ENCODE assay signal across 12 mouse cellular contexts in genomic region chr12:44338195-44338622, GRCm38 (mm10). TPM values are rescaled to one million over a fixed set of nuclear protein-coding genes. Genes with fewer than 3 reads are reported as not detected.
DNase-seq lines count a peak whose midpoint lies in the region; ATAC-seq and TF ChIP-seq lines count a peak whose summit lies in the region.
"Had no signal": no experiment of that assay in that cellular context is flagged by ENCODE, and none has a peak within 500 bp of the region (broad histone marks: within the 10 kb centered on the region; RNA-seq: fewer than 3 reads in every experiment).

No protein-coding gene starts in this region.

- no peaks in the 10 kb centered on the region for H3K27me3 ChIP-seq in forebrain, postnatal 0 days (ENCODE audit: insufficient read depth, low read length)
- no peaks in the 10 kb centered on the region for H3K27me3 ChIP-seq in midbrain, embryonic 13.5 days
- no peaks in the 10 kb centered on the region for H3K27me3 ChIP-seq in heart, adult 2 months (ENCODE audit: control insufficient read depth, insufficient read depth, low read length)

- TF ChIP-seq CTCF in forebrain, postnatal 0 days (IDR thresholded peaks at IDR 0.05; ENCODE audit: low read depth) = no peak
- TF ChIP-seq CTCF in heart, adult 2 months (IDR thresholded peaks at IDR 0.05) = no peak

- 8% methylated on average over 8 of the region's 8 CpGs for WGBS in forebrain, postnatal 0 days
- 10% methylated on average over 8 of the region's 8 CpGs for WGBS in midbrain, embryonic 13.5 days
- 76% methylated on average over 8 of the region's 8 CpGs for WGBS in heart, adult 2 months

- ATAC-seq in forebrain, postnatal 0 days = peak; percentile 87
- ATAC-seq in midbrain, embryonic 13.5 days = peak; percentile 96

- H3K4me3 ChIP-seq in forebrain, postnatal 0 days (ENCODE audit: low read depth, low read length) = no peak overlapping the region
- H3K4me3 ChIP-seq in midbrain, embryonic 13.5 days (replicated peaks) = no peak overlapping the region
- no peak overlapping the region for H3K4me3 ChIP-seq in heart, adult 2 months

- no peak for TF ChIP-seq EP300 in heart, adult 2 months (IDR thresholded peaks at IDR 0.05; ENCODE audit: insufficient read depth, low read depth, low read length)

- intact Hi-C loops in heart, adult 2 months (cut with DNase I) = no loop called here

- no peak for TF ChIP-seq POLR2A in heart, adult 2 months (IDR thresholded peaks at IDR 0.05; ENCODE audit: insufficient read depth, low read depth, low read length)

- 0 out of 2 replicates have a peak overlapping the region, but pooled peaks have one; percentile 11 for H3K4me2 ChIP-seq in forebrain, postnatal 0 days (ENCODE audit: low read depth)
- peak overlapping the region; percentile 36 for H3K4me2 ChIP-seq in midbrain, embryonic 13.5 days (replicated peaks)

- H3K9me3 ChIP-seq in forebrain, postnatal 0 days (ENCODE audit: low read length) = no peaks in the 10 kb centered on the region
- H3K9me3 ChIP-seq in midbrain, embryonic 13.5 days = no peaks in the 10 kb centered on the region

- H3K27ac ChIP-seq in forebrain, postnatal 0 days (ENCODE audit: low read depth, low read length) = peak overlapping the region; percentile 29
- peak overlapping the region; percentile 89 for H3K27ac ChIP-seq in midbrain, embryonic 13.5 days
- no peak overlapping the region for H3K27ac ChIP-seq in heart, adult 2 months

- H3K36me3 ChIP-seq in forebrain, postnatal 0 days (ENCODE audit: insufficient read depth) = no peaks in the 10 kb centered on the region
- no peaks in the 10 kb centered on the region; the same call in 1 of the 2 replicates for H3K36me3 ChIP-seq in midbrain, embryonic 13.5 days
- H3K36me3 ChIP-seq in heart, adult 2 months (ENCODE audit: control insufficient read depth, insufficient read depth, low read length) = no peaks in the 10 kb centered on the region

- H3K79me2 ChIP-seq in heart, adult 2 months (replicated peaks; ENCODE audit: control insufficient read depth, insufficient read depth, low read length) = no peaks in the 10 kb centered on the region

- H3K9ac ChIP-seq in forebrain, postnatal 0 days = no peak overlapping the region
- H3K9ac ChIP-seq in midbrain, embryonic 13.5 days (replicated peaks) = no peak overlapping the region
- no peak overlapping the region for H3K9ac ChIP-seq in heart, adult 2 months (ENCODE audit: low read depth, low read length)

- peak; percentile 67 for DNase-seq in Muller cell, postnatal 12 days (ENCODE audit: inconsistent ontology term)
- DNase-seq in embryo, embryonic 10 days (ENCODE audit: low spot score) = peak; percentile 75
- peak; percentile 51 for DNase-seq in forebrain, postnatal 0 days
- no peak for DNase-seq in heart, adult 2 months
- no peak for DNase-seq in urinary bladder, postnatal 25 days (ENCODE audit: low spot score)
- DNase-seq in gastrocnemius, postnatal 4 days (ENCODE audit: low spot score in 2 of 2) = no peak
- no peak for DNase-seq in adrenal gland, adult (ENCODE audit: inconsistent age in 2 of 2, low spot score in 1 of 2)
- DNase-seq: adrenal gland, adult 2 months; kidney, postnatal 4 days; lung, postnatal 36 days; thymus, postnatal 4 days had no signal

- peaks cover 16% of the 10 kb centered on the region for H3K4me1 ChIP-seq in forebrain, postnatal 0 days (ENCODE audit: insufficient read depth)
- H3K4me1 ChIP-seq in midbrain, embryonic 13.5 days (replicated peaks) = peaks cover 49% of the 10 kb centered on the region
- no peaks in the 10 kb centered on the region for H3K4me1 ChIP-seq in heart, adult 2 months (ENCODE audit: control insufficient read depth, insufficient read depth, low read length)

RNA-seq across cellular contexts. Expression of gene Nrcam, which starts 9.5 kb away (rescaled TPM):
- total RNA-seq in forebrain, postnatal 0 days (2014; rRNA removed) = 147 and 185 TPM in 2 replicates
- polyA plus RNA-seq in forebrain, postnatal 0 days (2015; fragmentation: Nextera tagmentation; extraction: Ambion mirVana) = 87.5 and 101 TPM in 2 replicates
- 134 and 146 TPM in 2 replicates for polyA plus RNA-seq in midbrain, embryonic 13.5 days (2015; fragmentation: Nextera tagmentation; extraction: Ambion mirVana)
- total RNA-seq in heart, adult 2 months (2021) = under 1 TPM; 0.16 to 0.23 TPM
- 0.20 and 0.23 TPM in 2 replicates for polyA plus RNA-seq in heart, adult 2 months (2012; rRNA removed)
- 10 to 100 TPM in 1 of 2 experiments, 1 to 10 TPM in 1; 8.0 to 11.3 TPM for total RNA-seq in gastrocnemius, postnatal 4 days (2021)

Comparison
In these comparisons a context has a peak if more than half of its experiments do, and no peak if none do; other contexts are left out.
1. DNase-seq: peak in Muller cell, postnatal 12 days (single experiment), embryo, embryonic 10 days (single experiment) and forebrain, postnatal 0 days (single experiment); none in heart, adult 2 months (0 of 2), urinary bladder, postnatal 25 days (single experiment), gastrocnemius, postnatal 4 days (0 of 2) and adrenal gland, adult (0 of 2).
2. RNA of gene Nrcam, which starts 9.5 kb away (total RNA-seq): 147 to 185 TPM in forebrain, postnatal 0 days; 8.0 to 11.3 TPM in gastrocnemius, postnatal 4 days and 0.16 to 0.23 TPM in heart, adult 2 months; every median in the first group is over 10 times any median in the second.